Mouse (Mus musculus): ENCODE data around the gene Zfp36l2. TPM values are rescaled to one million over a fixed set of nuclear protein-coding genes. Genes with fewer than 3 reads are reported as not detected.
A peak's percentile ranks its signal among the peaks of the same experiment; 100 is the strongest.

Gene Zfp36l2
- total and polyA plus RNA-seq, 3 experiments, result 8.9 to 24.2 (median 9.0) TPM

- dilution Hi-C loops (cut with MboI; ENCODE audit: extremely low pct_ligation_motif_present, extremely low pct_unique_long_range_greater_than_20kb, low sequenced_read_pairs), result no loop called here
- H3K4me1 ChIP-seq (ENCODE audit: control insufficient read depth in 1 of 2, insufficient read depth in 2 of 2), result peaks cover 5 to 19% of the 10 kb centered on the region in 2 experiments; a peak in 2 of 4 replicates
These were observed 23.6 kb downstream of the Zfp36l2 start for GRCm38 (mm10) chr17:84164146-84164545.

GRCm38 (mm10) chr17:84163066-84163785, 24.5 kb downstream of the Zfp36l2 start:
- no peak overlapping the region for H3K27ac ChIP-seq (ENCODE audit: insufficient read depth, low read depth)
- no peaks in the 10 kb centered on the region for H3K79me2 ChIP-seq (replicated peaks; ENCODE audit: control insufficient read depth, extremely low read depth, insufficient read depth, poor library complexity, severe bottlenecking)
- no peak overlapping the region for H3K9ac ChIP-seq (ENCODE audit: insufficient read depth, low read depth)
- H3K4me2 ChIP-seq (ENCODE audit: insufficient read depth, low read depth, poor library complexity, severe bottlenecking), result no peak overlapping the region
- in situ Hi-C loops (cut with MboI; ENCODE audit: low pct_ligation_motif_present, low pct_unique_long_range_greater_than_20kb, low sequenced_read_pairs), result no loop called here
- no peaks in the 10 kb centered on the region for H3K36me3 ChIP-seq (replicated peaks in 1 of 2; ENCODE audit: control insufficient read depth in 1 of 2, insufficient read depth in 1 of 2, low read length in 1 of 2)
- no peak overlapping the region for H3K4me3 ChIP-seq (replicated peaks in 1 of 3; ENCODE audit: low read depth in 2 of 3, low read length in 2 of 3, poor library complexity in 1 of 3)
- dilution Hi-C loops (cut with MboI; ENCODE audit: extremely low pct_ligation_motif_present, extremely low pct_unique_long_range_greater_than_20kb, low sequenced_read_pairs), result no loop called here
- no peaks in the 10 kb centered on the region for H3K27me3 ChIP-seq (replicated peaks)
- H3K4me1 ChIP-seq (ENCODE audit: control insufficient read depth in 1 of 2, insufficient read depth in 2 of 2), result peaks cover 5 to 19% of the 10 kb centered on the region in 2 experiments; a peak in 2 of 4 replicates
- H3K9me3 ChIP-seq (replicated peaks; ENCODE audit: low read length), result no peaks in the 10 kb centered on the region
- TF ChIP-seq IRF4 (IDR thresholded peaks at IDR 0.05; ENCODE audit: low read depth, low read length) (peak; percentile 42), CTCF (conservative IDR thresholded peaks at IDR 0.05 in 1 of 2, IDR thresholded peaks at IDR 0.05 in 1 of 2; ENCODE audit: low read depth in 2 of 2, low read length in 2 of 2) (no peak), EP300 (IDR thresholded peaks at IDR 0.05; ENCODE audit: low read length) (peak; percentile 44; the same call in 1 of the 2 replicates), MAZ (IDR thresholded peaks at IDR 0.05; ENCODE audit: low read depth, low read length) (no peak), MXI1 (IDR thresholded peaks at IDR 0.05; ENCODE audit: low read depth, low read length) (no peak)
- DNase-seq (ENCODE audit: extremely low read depth), result no peak

More at GRCm38 (mm10) chr17:84164146-84164545, 23.6 kb downstream of the Zfp36l2 start:
- in situ Hi-C loops (cut with MboI; ENCODE audit: low pct_ligation_motif_present, low pct_unique_long_range_greater_than_20kb, low sequenced_read_pairs), result no loop called here
- H3K79me2 ChIP-seq (replicated peaks; ENCODE audit: control insufficient read depth, extremely low read depth, insufficient read depth, poor library complexity, severe bottlenecking), result no peaks in the 10 kb centered on the region
- H3K9me3 ChIP-seq (replicated peaks; ENCODE audit: low read length), result no peaks in the 10 kb centered on the region
- DNase-seq (ENCODE audit: extremely low read depth), result no peak
- no peaks in the 10 kb centered on the region for H3K36me3 ChIP-seq (replicated peaks in 1 of 2; ENCODE audit: control insufficient read depth in 1 of 2, insufficient read depth in 1 of 2, low read length in 1 of 2)
- no peak for TF ChIP-seq E2F4 (IDR thresholded peaks at IDR 0.05; ENCODE audit: insufficient replicate concordance, low read depth, low read length)
- TF ChIP-seq ZNF384 (IDR thresholded peaks at IDR 0.05; ENCODE audit: low read depth, low read length), result no peak
- TF ChIP-seq CHD2 (IDR thresholded peaks at IDR 0.05; ENCODE audit: low read length), result no peak
- no peak for TF ChIP-seq MAFK (IDR thresholded peaks at IDR 0.05; ENCODE audit: insufficient replicate concordance, low read length)
- TF ChIP-seq CHD1 (IDR thresholded peaks at IDR 0.05; ENCODE audit: low read depth, low read length), result no peak
- no peak for TF ChIP-seq ELF1 (IDR thresholded peaks at IDR 0.05; ENCODE audit: low read depth, low read length)
- TF ChIP-seq SMC3 (IDR thresholded peaks at IDR 0.05; ENCODE audit: low read depth, low read length), result no peak
- no peak for TF ChIP-seq MAZ (IDR thresholded peaks at IDR 0.05; ENCODE audit: low read depth, low read length)
- no peak for TF ChIP-seq IRF4 (IDR thresholded peaks at IDR 0.05; ENCODE audit: low read depth, low read length)
- TF ChIP-seq KAT2A (IDR thresholded peaks at IDR 0.05; ENCODE audit: insufficient replicate concordance, low read length), result no peak
- TF ChIP-seq SIN3A (IDR thresholded peaks at IDR 0.05; ENCODE audit: low read length), result no peak
- no peak for TF ChIP-seq USF1 (IDR thresholded peaks at IDR 0.05; ENCODE audit: low read depth, low read length)
- TF ChIP-seq POLR2A (IDR thresholded peaks at IDR 0.05; ENCODE audit: low read depth, low read length), result no peak
- no peak for TF ChIP-seq POLR2AphosphoS2 (IDR thresholded peaks at IDR 0.05; ENCODE audit: low read depth, low read length)
- TF ChIP-seq MYC (IDR thresholded peaks at IDR 0.05; ENCODE audit: low read depth, low read length), result no peak
- TF ChIP-seq ZKSCAN1 (IDR thresholded peaks at IDR 0.05; ENCODE audit: borderline replicate concordance, low read depth, low read length), result no peak
- no peak for TF ChIP-seq JUN (IDR thresholded peaks at IDR 0.05; ENCODE audit: insufficient read depth, low read depth, low read length)
- no peak for TF ChIP-seq EP300 (IDR thresholded peaks at IDR 0.05; ENCODE audit: low read length)
- no peak overlapping the region for H3K27ac ChIP-seq (ENCODE audit: insufficient read depth, low read depth)
- H3K9ac ChIP-seq (ENCODE audit: insufficient read depth, low read depth), result no peak overlapping the region
- H3K27me3 ChIP-seq (replicated peaks), result no peaks in the 10 kb centered on the region
- H3K4me2 ChIP-seq (ENCODE audit: insufficient read depth, low read depth, poor library complexity, severe bottlenecking), result no peak overlapping the region
- H3K4me3 ChIP-seq (replicated peaks in 1 of 3; ENCODE audit: low read depth in 2 of 3, low read length in 2 of 3, poor library complexity in 1 of 3), result no peak overlapping the region
